ENCODE assay signal across 8 mouse cellular contexts in genomic region chr5:122898963-122899776, GRCm38 (mm10). TPM values are rescaled to one million over a fixed set of nuclear protein-coding genes. Genes with fewer than 3 reads are reported as not detected.
DNase-seq lines count a peak whose midpoint lies in the region; ATAC-seq and TF ChIP-seq lines count a peak whose summit lies in the region.

No protein-coding gene starts in this region.

- peaks cover 41% of the 10 kb centered on the region for H3K4me1 ChIP-seq in heart, embryonic 12.5 days (replicated peaks)
- H3K4me1 ChIP-seq in midbrain, embryonic 13.5 days (replicated peaks) = peaks cover 48% of the 10 kb centered on the region

- peak overlapping the region; percentile 80 for H3K4me3 ChIP-seq in left cerebral cortex, adult 2 months
- H3K4me3 ChIP-seq in heart, embryonic 12.5 days = peak overlapping the region; percentile 98
- H3K4me3 ChIP-seq in midbrain, embryonic 13.5 days (replicated peaks) = peak overlapping the region; percentile 90

- no peaks in the 10 kb centered on the region for H3K36me3 ChIP-seq in heart, embryonic 12.5 days
- no peaks in the 10 kb centered on the region for H3K36me3 ChIP-seq in midbrain, embryonic 13.5 days

- intact Hi-C loops in left cerebral cortex, adult 2 months (cut with DNase I) = no loop called here

- peak; percentile 5; the same call in 1 of the 2 replicates for ATAC-seq in heart, embryonic 12.5 days (ENCODE audit: insufficient number of reproducible peaks, low FRiP score)
- no peak for ATAC-seq in midbrain, embryonic 13.5 days

- no peak for DNase-seq in left cerebral cortex, adult 2 months (ENCODE audit: extremely low spot score in 1 of 2, low spot score in 2 of 2)
- no peak for DNase-seq in left cerebral cortex, adult 9 months (ENCODE audit: low spot score in 2 of 2)
- DNase-seq in adrenal gland, postnatal 36 days = peak; percentile 38 to 52
- peak; percentile 48 to 64 for DNase-seq in kidney, postnatal 4 days
- peak; percentile 24 for DNase-seq in yolk sac, embryonic 10.5 days (ENCODE audit: low spot score)
- no peak for DNase-seq in cerebellum, postnatal 4 days (ENCODE audit: low spot score in 2 of 2)

- H3K27me3 ChIP-seq in heart, embryonic 12.5 days (replicated peaks) = no peaks in the 10 kb centered on the region
- no peaks in the 10 kb centered on the region for H3K27me3 ChIP-seq in midbrain, embryonic 13.5 days

- no peak for TF ChIP-seq CTCF in left cerebral cortex, adult 2 months (IDR thresholded peaks at IDR 0.05)

- peak overlapping the region; percentile 96 for H3K4me2 ChIP-seq in heart, embryonic 12.5 days
- H3K4me2 ChIP-seq in midbrain, embryonic 13.5 days (replicated peaks) = peak overlapping the region; percentile 87

- no peaks in the 10 kb centered on the region for H3K9me3 ChIP-seq in heart, embryonic 12.5 days (replicated peaks)
- no peaks in the 10 kb centered on the region for H3K9me3 ChIP-seq in midbrain, embryonic 13.5 days

- 2% methylated on average over 44 of the region's 45 CpGs for WGBS in heart, embryonic 12.5 days
- WGBS in midbrain, embryonic 13.5 days = 3% methylated on average over 44 of the region's 45 CpGs

- no peak overlapping the region for H3K27ac ChIP-seq in left cerebral cortex, adult 2 months
- peak overlapping the region; percentile 89 for H3K27ac ChIP-seq in heart, embryonic 12.5 days (ENCODE audit: poor library complexity, severe bottlenecking)
- peak overlapping the region; percentile 98 for H3K27ac ChIP-seq in midbrain, embryonic 13.5 days

- peak overlapping the region; percentile 99 for H3K9ac ChIP-seq in heart, embryonic 12.5 days
- H3K9ac ChIP-seq in midbrain, embryonic 13.5 days (replicated peaks) = peak overlapping the region; percentile 96

RNA-seq across cellular contexts. Expression of gene Rnf34, which starts 49.3 kb away (rescaled TPM):
- 10 to 100 TPM; 51.5 to 56.3 TPM for total RNA-seq in left cerebral cortex, adult 2 months (2021)
- 10 to 100 TPM; 22.8 to 28.5 TPM for total RNA-seq in adrenal gland, postnatal 36 days (2021)
- polyA plus RNA-seq in heart, embryonic 12.5 days (2016; fragmentation: Nextera tagmentation; extraction: Ambion mirVana) = 26.2 and 32.4 TPM in 2 replicates
- polyA plus RNA-seq in midbrain, embryonic 13.5 days (2015; fragmentation: Nextera tagmentation; extraction: Ambion mirVana) = 55.5 and 56.1 TPM in 2 replicates

Comparison
In these comparisons a context has a peak if more than half of its experiments do, and no peak if none do; other contexts are left out.
1. DNase-seq: peak in adrenal gland, postnatal 36 days (2 of 2), kidney, postnatal 4 days (2 of 2) and yolk sac, embryonic 10.5 days (single experiment); none in left cerebral cortex, adult 2 months (0 of 2), left cerebral cortex, adult 9 months (0 of 2) and cerebellum, postnatal 4 days (0 of 2).
2. Peak in every context shown above with its lines, with median percentiles within 50 percentile points of each other: H3K4me3 ChIP-seq.